Mouse (Mus musculus) Patski (cell line): Measurements from ENCODE around the gene Ankrd63. TPM values are rescaled to one million over a fixed set of nuclear protein-coding genes. Genes with fewer than 3 reads are reported as not detected.

ENCODE experiments used
- ATAC-seq: fragments of 100-300 bp; one replicate; pipeline ENCODE4 v1.8.0; 2021
- CTCF ChIA-PET: fragments of 350-600 bp; sonication (Branson Sonifier 250); formaldehyde crosslinking; loops from one replicate; lab custom pipeline; 2022; ENCODE audit warnings: inconsistent platforms; lab: Charles Lee
- POLR2A ChIA-PET: fragments of 350-600 bp; sonication (Branson Sonifier 250); formaldehyde crosslinking; loops from one replicate; lab custom pipeline; 2022; ENCODE audit warnings: antibody characterized with exemption, inconsistent platforms; lab: Charles Lee
- DNase-seq: peaks from one replicate; pipeline ENCODE4 v3.0.0-alpha.2; 2011; ENCODE audit warnings: low read depth, low spot score
- H3K27me3 ChIP-seq: fragments of 371-371 bp; one replicate; pipeline ENCODE4 v1.5.1; 2021
- CTCF ChIP-seq: fragments of 100-300 bp; IDR thresholded peaks from one replicate; pipeline ENCODE4 v1.5.1; 2021
- in situ Hi-C: fragments of 300-500 bp; cut with MboI; formaldehyde crosslinking; loops from 3 replicates; pipeline ENCODE4 v1.11.1; 2018; ENCODE audit warnings: low pct_unique_long_range_greater_than_20kb, mixed read lengths
- polyA plus RNA-seq: library from polyadenylated mRNA; unstranded; gene quantifications from one replicate; pipeline ENCODE4 v1.2.3, GENCODE M21; 2021

The Ankrd63 gene
- polyA plus RNA-seq, 1 experiment from 2014 or later, result 0.01 TPM

DNA sequence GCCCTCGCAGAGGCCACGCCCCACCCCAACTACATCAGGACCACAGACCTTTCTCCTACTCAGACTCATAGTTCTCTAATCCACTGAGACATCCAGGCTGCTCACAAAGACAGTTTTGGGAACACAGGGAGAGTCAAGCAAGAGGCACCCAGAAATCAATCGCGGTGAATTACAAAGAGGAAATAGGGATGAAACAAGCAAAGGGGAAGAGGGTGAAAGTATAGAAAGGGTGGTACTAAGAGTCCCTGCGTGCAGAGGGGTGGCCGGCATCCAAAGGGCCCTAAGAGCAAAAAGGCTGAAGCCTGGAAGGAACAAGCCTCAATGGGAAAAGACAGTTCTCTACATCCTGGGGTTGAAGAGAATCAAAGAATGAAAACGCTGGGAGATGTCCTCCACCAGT, 40.9 kb upstream of the Ankrd63 start:
- in situ Hi-C loops, result loop anchor here (25.0 kb wide), 1 partner anchor 257 kb away; the partner anchor contains the start of gene Srp14
- ATAC-seq (no peak), DNase-seq (no peak)
- ChIA-PET POLR2A (interaction anchor here (1.1 kb wide), 2 partner anchors 10 to 19 kb away, joined by 4 read pairs; no protein-coding TSS in a partner anchor), CTCF (no interaction called here)
- peaks cover 5% of the 10 kb centered on the region for H3K27me3 ChIP-seq
- TF ChIP-seq CTCF, result no peak

DNA sequence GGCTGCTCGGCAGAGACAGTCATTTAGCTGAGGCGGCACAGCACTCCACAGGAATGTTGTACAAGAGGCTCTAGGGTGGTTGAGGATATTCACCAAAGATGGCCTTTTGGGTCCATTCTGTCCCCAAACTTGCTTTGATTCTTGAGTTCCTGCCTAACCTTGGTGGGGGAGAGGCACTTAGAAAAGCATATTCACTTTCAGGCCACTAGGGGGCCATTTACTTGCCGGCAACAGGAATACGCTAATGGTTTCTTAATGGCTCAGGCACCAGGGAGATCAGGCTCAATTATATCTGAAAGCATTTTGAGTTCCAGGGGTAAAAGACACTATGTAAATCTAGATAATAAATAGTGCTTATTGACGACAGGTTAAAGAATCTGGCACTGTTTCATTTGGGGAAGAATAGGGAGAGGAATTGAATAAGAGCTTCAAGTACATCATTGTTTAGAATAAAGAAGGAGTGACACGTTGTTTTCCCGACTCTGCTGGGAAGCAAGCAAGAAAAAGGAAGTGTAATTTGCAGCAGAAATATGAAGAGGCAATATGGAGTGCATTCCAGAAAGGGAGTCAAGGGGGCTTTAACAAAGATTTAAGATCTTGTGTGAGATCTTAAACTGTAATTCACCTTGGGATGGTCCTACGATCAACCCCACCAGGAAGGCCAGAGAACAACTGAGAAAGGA, 39.6 kb upstream of the Ankrd63 start:
- no peak for ATAC-seq
- peaks cover 5% of the 10 kb centered on the region for H3K27me3 ChIP-seq
- no peak for DNase-seq
- TF ChIP-seq CTCF, result peak; percentile 90
- in situ Hi-C loops, result loop anchor here (25.0 kb wide), 1 partner anchor 256 kb away; the partner anchor contains the start of gene Srp14
- POLR2A ChIA-PET, result no interaction called here
- CTCF ChIA-PET, result interaction anchor here (0.5 to 2.0 kb wide), 9 partner anchors 10 to 140 kb away, joined by 3 to 9 read pairs (median 3); no protein-coding TSS in a partner anchor

DNA sequence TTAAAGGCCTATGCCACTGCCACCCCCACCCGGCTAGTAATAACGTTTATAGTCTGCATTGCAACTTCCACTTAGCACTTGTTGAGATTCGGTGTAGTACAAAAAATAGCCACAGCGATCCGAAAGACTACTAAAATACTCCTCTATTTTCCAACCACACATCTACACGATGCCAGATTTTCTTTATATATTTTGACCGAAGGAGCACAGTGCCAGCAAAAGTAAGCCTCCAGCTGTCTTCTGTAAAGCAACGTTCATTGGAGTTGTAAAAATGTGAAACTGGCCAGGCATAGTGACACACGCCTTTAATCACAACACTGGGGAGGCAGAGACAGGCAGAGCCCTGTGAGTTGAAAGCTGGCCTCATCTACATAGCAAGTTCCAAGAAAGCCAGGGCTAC, 37.4 kb upstream of the Ankrd63 start:
- no peak for DNase-seq
- TF ChIP-seq CTCF, result no peak
- ChIA-PET CTCF (interaction anchor here (2.0 kb wide), 1 partner anchor 18 kb away, joined by 9 read pairs; no protein-coding TSS in a partner anchor), POLR2A (no interaction called here)
- peaks cover 5% of the 10 kb centered on the region for H3K27me3 ChIP-seq
- ATAC-seq, result no peak
- in situ Hi-C loops, result loop anchor here (25.0 kb wide), 1 partner anchor 254 kb away; the partner anchor contains the start of gene Srp14

DNA sequence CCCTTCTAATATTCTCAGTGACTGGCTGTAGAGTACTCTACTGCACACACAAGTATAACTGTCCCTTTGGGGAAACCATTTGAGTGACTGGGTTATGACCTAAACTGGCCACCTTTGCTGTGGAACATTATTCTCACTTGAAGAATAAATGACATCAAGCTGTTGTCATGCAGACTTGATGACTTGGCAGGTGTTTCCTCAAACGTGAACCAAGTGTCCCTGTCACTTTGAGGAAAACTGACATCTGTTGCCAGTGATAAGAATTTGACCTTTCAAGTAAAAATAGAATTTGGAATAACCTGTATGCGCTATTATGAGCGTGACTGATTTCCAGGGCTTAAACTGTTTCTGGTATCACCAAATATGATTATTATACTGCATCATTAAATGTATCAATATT, 36.6 kb upstream of the Ankrd63 start:
- ChIA-PET POLR2A (no interaction called here), CTCF (no interaction called here)
- no peak for ATAC-seq
- no peak for TF ChIP-seq CTCF
- in situ Hi-C loops, result loop anchor here (25.0 kb wide), 1 partner anchor 253 kb away; the partner anchor contains the start of gene Srp14
- no peak for DNase-seq
- H3K27me3 ChIP-seq, result peaks cover 7% of the 10 kb centered on the region

DNA sequence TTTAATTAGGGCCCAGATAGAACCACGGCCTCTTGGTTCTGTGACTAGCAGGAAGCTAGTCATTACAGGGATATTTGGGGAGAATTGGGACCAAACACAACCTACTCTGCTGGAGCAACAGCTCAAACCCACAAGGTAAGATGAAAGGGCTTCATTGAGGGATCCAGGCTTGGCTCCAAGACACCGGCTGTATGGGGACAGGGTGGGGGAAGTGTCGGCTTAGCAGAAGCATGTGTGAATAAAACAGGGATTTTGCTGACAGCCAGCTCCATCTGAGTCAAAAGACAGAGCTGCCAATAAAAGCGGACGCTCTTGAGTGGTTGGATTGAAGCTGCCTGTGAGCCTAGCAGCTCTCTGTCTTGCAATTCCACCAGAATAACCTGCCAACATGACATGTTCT, 29.6 kb upstream of the Ankrd63 start:
- H3K27me3 ChIP-seq, result peaks cover 11% of the 10 kb centered on the region
- in situ Hi-C loops, result loop anchor here (25.0 kb wide), 1 partner anchor 246 kb away; the partner anchor contains the start of gene Srp14
- no peak for TF ChIP-seq CTCF
- CTCF ChIA-PET, result interaction anchor here (0.8 to 1.4 kb wide), 5 partner anchors 10 to 150 kb away, joined by 3 to 5 read pairs (median 4); partner anchors contain the start of gene Ankrd63
- DNase-seq (no peak), ATAC-seq (no peak)
- POLR2A ChIA-PET, result interaction anchor here (1.3 kb wide), 1 partner anchor 28 kb away, joined by 3 read pairs; no protein-coding TSS in a partner anchor

DNA sequence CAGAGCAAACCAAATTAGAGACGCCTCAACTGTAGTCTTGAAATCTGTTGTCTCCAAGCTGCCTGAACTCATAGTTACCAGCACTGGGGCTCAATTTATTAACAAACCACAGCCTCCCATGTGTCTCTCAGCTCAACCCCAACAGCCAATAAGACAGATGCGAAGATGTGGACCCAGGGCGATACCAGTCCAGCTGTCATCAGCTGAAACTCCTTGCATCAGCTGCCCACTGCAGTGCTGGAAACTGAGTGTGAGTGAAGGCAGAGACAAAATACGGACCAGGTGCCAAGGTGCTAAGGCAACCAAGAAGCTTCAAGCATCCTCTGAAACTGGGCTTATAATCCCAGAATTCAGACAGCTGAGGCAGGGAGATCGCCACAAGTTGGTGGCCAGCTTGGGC, 28.2 kb upstream of the Ankrd63 start:
- CTCF ChIA-PET, result interaction anchor here (1.7 to 2.3 kb wide), 2 partner anchors 28 to 36 kb away, joined by 4 to 9 read pairs; partner anchors contain the start of gene Ankrd63
- H3K27me3 ChIP-seq, result peaks cover 14% of the 10 kb centered on the region
- in situ Hi-C loops, result loop anchor here (25.0 kb wide), 1 partner anchor 245 kb away; the partner anchor contains the start of gene Srp14
- TF ChIP-seq CTCF, result no peak
- no peak for DNase-seq
- POLR2A ChIA-PET, result no interaction called here
- no peak for ATAC-seq

DNA sequence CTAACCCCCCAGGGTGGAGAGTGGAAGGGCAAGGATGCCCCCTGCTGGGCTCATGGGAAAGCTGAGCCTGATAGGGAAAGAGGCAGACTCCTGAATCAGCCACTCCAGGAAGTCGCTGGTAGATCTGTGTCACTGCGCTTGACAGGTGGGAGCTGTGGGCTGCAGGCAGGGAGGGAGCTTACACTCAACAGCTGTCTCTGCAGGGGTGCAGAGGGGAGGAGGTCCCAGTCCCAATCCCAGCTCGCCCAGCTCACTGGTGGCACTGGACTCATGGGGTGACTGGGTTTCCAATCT, 26.8 kb upstream of the Ankrd63 start:
- ChIA-PET CTCF (interaction anchor here (0.8 to 3.8 kb wide), 13 partner anchors 18 to 147 kb away, joined by 3 to 21 read pairs (median 6); partner anchors contain the start of gene Ankrd63), POLR2A (interaction anchor here (0.5 to 1.5 kb wide), 3 partner anchors 45 to 165 kb away, joined by 3 read pairs; no protein-coding TSS in a partner anchor)
- ATAC-seq (peak; percentile 17), DNase-seq (no peak)
- H3K27me3 ChIP-seq, result peaks cover 13% of the 10 kb centered on the region
- in situ Hi-C loops, result loop anchor here (25.0 kb wide), 1 partner anchor 243 kb away; the partner anchor contains the start of gene Srp14
- peak; percentile 87 for TF ChIP-seq CTCF

DNA sequence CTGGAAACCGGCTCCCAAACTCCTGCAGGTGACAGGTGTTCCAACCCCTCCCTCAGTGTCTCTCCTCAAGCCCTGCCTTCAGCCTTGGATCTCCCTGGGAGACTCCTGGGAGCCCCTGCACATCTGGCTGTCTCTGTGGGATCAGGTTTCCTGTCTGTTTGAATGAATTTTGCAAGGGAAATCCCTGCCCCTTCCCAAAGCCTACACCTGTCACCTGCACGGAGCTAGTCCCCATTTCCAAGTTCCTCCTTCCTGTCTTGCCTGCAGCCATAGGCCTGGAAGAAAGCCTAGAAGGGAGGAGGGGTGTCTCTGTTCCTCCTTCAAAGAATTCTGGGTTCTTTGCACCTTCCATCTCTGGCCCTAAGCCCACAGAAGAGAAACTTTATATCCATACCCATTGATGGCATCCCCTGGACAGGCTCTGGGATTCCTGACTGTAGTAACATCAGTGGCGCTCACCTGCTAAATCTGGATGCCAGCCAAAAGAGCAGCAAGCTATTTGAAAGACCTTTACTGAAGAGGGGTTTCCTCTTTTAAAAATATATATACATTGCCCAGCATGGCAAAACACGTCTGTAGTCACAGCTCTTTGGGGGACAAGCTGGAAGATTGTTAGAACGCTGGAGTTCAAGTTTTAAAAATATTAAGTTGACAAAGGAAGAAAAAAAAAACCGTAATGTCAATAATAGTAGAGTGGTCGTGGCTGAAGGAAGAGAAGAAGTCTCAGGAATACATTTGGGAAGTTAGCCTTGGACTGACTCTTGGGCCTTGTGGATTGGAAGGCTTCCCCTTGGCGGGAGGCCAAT, 26.3 kb upstream of the Ankrd63 start:
- in situ Hi-C loops, result loop anchor here (5.0 to 25.0 kb wide), 2 partner anchors 93 to 243 kb away; partner anchors contain the start of gene Srp14
- no peak for TF ChIP-seq CTCF

DNA sequence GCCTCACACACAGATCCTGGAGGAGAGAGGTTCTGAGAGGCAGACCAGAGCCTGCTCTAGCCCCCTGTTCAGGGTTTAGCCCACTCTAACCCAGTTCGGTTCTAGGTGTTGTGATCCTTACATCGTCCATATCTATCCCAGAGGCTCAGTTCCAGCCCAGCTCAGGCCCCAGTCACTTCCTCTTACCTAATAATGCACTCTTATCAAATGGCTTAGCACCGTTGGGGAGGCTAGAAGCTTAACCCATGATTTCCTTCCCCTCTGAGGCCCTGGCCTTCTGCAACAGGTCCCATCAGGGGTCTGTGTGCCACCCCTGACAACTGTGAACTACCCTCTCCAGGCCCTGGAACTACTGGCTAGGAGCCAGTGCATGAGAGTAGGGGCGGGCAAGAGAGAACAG, 25.4 kb upstream of the Ankrd63 start:
- ATAC-seq (no peak), DNase-seq (no peak)
- CTCF ChIA-PET, result interaction anchor here (0.9 to 3.8 kb wide), 6 partner anchors 13 to 243 kb away, joined by 3 to 21 read pairs (median 8); no protein-coding TSS in a partner anchor
- POLR2A ChIA-PET, result interaction anchor here (1.2 to 1.6 kb wide), 3 partner anchors 46 to 107 kb away, joined by 3 read pairs; no protein-coding TSS in a partner anchor
- peaks cover 11% of the 10 kb centered on the region for H3K27me3 ChIP-seq
- in situ Hi-C loops, result loop anchor here (5.0 to 25.0 kb wide), 2 partner anchors 92 to 242 kb away; partner anchors contain the start of gene Srp14
- no peak for TF ChIP-seq CTCF

More for the DNA sequence above, 26.3 kb upstream of the Ankrd63 start:
- H3K27me3 ChIP-seq, result peaks cover 12% of the 10 kb centered on the region
- ATAC-seq (no peak), DNase-seq (no peak)
- ChIA-PET CTCF (interaction anchor here (0.7 to 3.8 kb wide), 15 partner anchors 17 to 244 kb away, joined by 3 to 21 read pairs (median 5); partner anchors contain the start of gene Ankrd63), POLR2A (interaction anchor here (1.2 to 1.6 kb wide), 3 partner anchors 45 to 108 kb away, joined by 3 read pairs; no protein-coding TSS in a partner anchor)
